Mouse (Mus musculus) kidney, postnatal 0 days (tissue): ENCODE results near the gene A1bg. TPM values are rescaled to one million over a fixed set of nuclear protein-coding genes. Genes with fewer than 3 reads are reported as not detected.

Experiments
- ATAC-seq: fragments of 200-750 bp; cut with Nextera tagmentation; replicated peaks from 2 replicates; pipeline ENCODE4 v1.8.0; 2017; ENCODE audit warnings: low read depth, moderate number of reproducible peaks, moderate TSS enrichment, moderate library complexity; ENCODE audit not compliant: low FRiP score
- DNase-seq: peaks from one replicate; pipeline ENCODE4 v3.0.0-alpha.2; 2016; ENCODE audit warnings: low spot score
- H3K27ac ChIP-seq: fragments of 300-500 bp; sonication (generic); 2 replicates; pipeline ENCODE4 v1.5.1; 2014; ENCODE audit warnings: mild to moderate bottlenecking
- H3K27me3 ChIP-seq: fragments of 300-500 bp; sonication (generic); 2 replicates; pipeline ENCODE4 v1.6.1; 2014; ENCODE audit warnings: low read length, mixed read lengths; ENCODE audit not compliant: insufficient read depth
- H3K36me3 ChIP-seq: fragments of 300-500 bp; sonication (generic); 2 replicates; pipeline ENCODE4 v1.6.1; 2014; ENCODE audit warnings: low read length, mixed read lengths; ENCODE audit not compliant: insufficient read depth
- H3K4me1 ChIP-seq: fragments of 300-500 bp; sonication (generic); replicated peaks from 2 replicates; pipeline ENCODE4 v1.6.1; 2014; ENCODE audit warnings: antibody characterized with exemption, low read length, mixed read lengths; ENCODE audit not compliant: insufficient read depth
- H3K4me2 ChIP-seq: fragments of 300-500 bp; sonication (generic); 2 replicates; pipeline ENCODE4 v1.6.1; 2014; ENCODE audit warnings: mild to moderate bottlenecking, low read length, moderate library complexity, mixed read lengths
- H3K4me3 ChIP-seq: fragments of 300-500 bp; sonication (generic); replicated peaks from 2 replicates; pipeline ENCODE4 v1.5.1; 2014; ENCODE audit warnings: low read depth, low read length
- H3K9ac ChIP-seq: fragments of 300-500 bp; sonication (generic); 2 replicates; pipeline ENCODE4 v1.6.1; 2014; ENCODE audit warnings: low read depth, low read length
- H3K9me3 ChIP-seq: fragments of 300-500 bp; sonication (generic); replicated peaks from 2 replicates; pipeline ENCODE4 v1.6.1; 2016; ENCODE audit warnings: low read length, inconsistent platforms, mixed read lengths
- CTCF ChIP-seq: IDR thresholded peaks from 2 replicates; pipeline ENCODE4 v1.5.1; 2016; ENCODE audit warnings: antibody characterized with exemption, low read depth, mild to moderate bottlenecking, moderate library complexity
- WGBS: fragments of 180-500 bp; shearing (Covaris S2); extraction: QIAGEN DNeasy Blood & Tissue Kit; methylation state at CpG from one replicate; pipeline ENCODE4 v1.1.7; 2014; 5-methylcytosine and 5-hydroxymethylcytosine counted together
- polyA plus RNA-seq: library from polyadenylated mRNA; unstranded; fragments of >200 nt; fragmentation: Nextera tagmentation; extraction: Ambion mirVana; gene quantifications from 2 replicates; pipeline ENCODE4 v1.2.1, GENCODE M21; 2015

The A1bg gene
- polyA plus RNA-seq, 1 experiment from 2014 or later, result not detected

- DNase-seq (peak; percentile 48), ATAC-seq (no peak; the same call in 1 of the 2 replicates)
- TF ChIP-seq CTCF, result 0 out of 2 replicates have a peak, but pooled peaks have one; percentile 7
- H3K4me2 ChIP-seq, result peak within 1 kb of the TSS; percentile 27; the same call in 1 of the 2 replicates
- H3K4me1 ChIP-seq, result peaks cover 10% of the 10 kb centered on the region; the same call in 1 of the 2 replicates
- H3K27ac ChIP-seq, result 0 out of 2 replicates have a peak within 1 kb of the TSS, but pooled peaks have one; percentile 31
- 15% methylated on average over 17 of the region's 17 CpGs for WGBS
- H3K27me3 ChIP-seq, result no peaks in the 10 kb centered on the region
- no peaks in the 10 kb centered on the region for H3K9me3 ChIP-seq
- H3K4me3 ChIP-seq, result no peak within 1 kb of the TSS
- H3K36me3 ChIP-seq, result no peaks in the 10 kb centered on the region
- no peak within 1 kb of the TSS for H3K9ac ChIP-seq
Observed at GRCm38 (mm10) chr15:60853231-60853999, 69.4 kb downstream of the A1bg start, which contains the start of gene Fam84b. Gene Fam84b, minus strand, starts transcription at chr15:60853778.

- no peak for ATAC-seq
- H3K36me3 ChIP-seq, result no peaks in the 10 kb centered on the region
- TF ChIP-seq CTCF, result no peak
- H3K4me1 ChIP-seq, result peaks cover 10% of the 10 kb centered on the region; the same call in 1 of the 2 replicates
- no peaks in the 10 kb centered on the region for H3K27me3 ChIP-seq
- WGBS, result 55% methylated on average over 3 of the region's 3 CpGs
- H3K4me2 ChIP-seq, result no peak overlapping the region
- no peak for DNase-seq
- no peak overlapping the region for H3K27ac ChIP-seq
- H3K4me3 ChIP-seq, result no peak overlapping the region
- no peak overlapping the region for H3K9ac ChIP-seq
- no peaks in the 10 kb centered on the region for H3K9me3 ChIP-seq
Observed at GRCm38 (mm10) chr15:60848630-60849029, 74.2 kb downstream of the A1bg start.

Other genes with a start within 250 kb of the A1bg start
- gene Fam84b, start 69.2 kb downstream of the A1bg start, polyA plus RNA-seq, result 23.8 and 24.9 TPM in 2 replicates